Comparison of ENCODE assay signal across 9 mouse cellular contexts in the genomic region with DNA sequence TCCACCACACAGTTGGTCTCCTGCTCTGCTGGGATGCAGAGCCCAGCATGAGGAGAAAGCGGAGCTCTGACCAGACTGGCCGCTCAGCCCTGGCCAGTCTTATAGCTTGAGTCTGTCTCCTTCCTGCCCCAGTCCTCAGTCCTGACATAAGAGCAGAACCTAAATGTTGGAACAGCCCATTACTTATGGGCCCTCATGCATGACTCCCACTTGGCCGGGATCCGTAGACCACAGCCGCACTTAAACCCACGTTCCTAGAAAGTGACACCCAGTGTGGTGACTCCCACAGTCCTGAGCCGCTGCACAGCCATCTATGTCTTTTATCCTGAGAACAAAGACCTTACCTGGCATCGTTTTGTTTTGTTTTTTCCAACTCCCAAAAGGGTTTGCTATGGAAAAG. TPM values are rescaled to one million over a fixed set of nuclear protein-coding genes. Genes with fewer than 3 reads are reported as not detected.
A peak's percentile ranks its signal among the peaks of the same experiment; 100 is the strongest.
DNase-seq lines count a peak whose midpoint lies in the region; ATAC-seq and TF ChIP-seq lines count a peak whose summit lies in the region.
"Had no signal": no experiment of that assay in that cellular context is flagged by ENCODE, and none has a peak within 500 bp of the region (broad histone marks: within the 10 kb centered on the region; RNA-seq: fewer than 3 reads in every experiment).

No protein-coding gene starts in this region.

- 69% methylated on average over 8 of the region's 8 CpGs for WGBS in heart, embryonic 16.5 days
- WGBS in forebrain, embryonic 11.5 days, result 81% methylated on average over 8 of the region's 8 CpGs
- WGBS in limb, embryonic 15.5 days, result 88% methylated on average over 8 of the region's 8 CpGs

- peaks cover 72% of the 10 kb centered on the region for H3K79me2 ChIP-seq in C2C12 (ENCODE audit: control insufficient read depth, insufficient read depth)

- no peak for DNase-seq in heart, adult 18-20 months
- DNase-seq in forebrain, embryonic 11.5 days (ENCODE audit: low spot score), result no peak
- no peak for DNase-seq in thymus, postnatal 10 days (ENCODE audit: low spot score in 2 of 2)
- DNase-seq in right cerebral cortex, postnatal 4 days, result no peak
- no peak for DNase-seq in spleen, postnatal 4 days (ENCODE audit: low spot score in 2 of 2)
- DNase-seq: cerebellum, postnatal 14 days had no signal

- H3K9ac ChIP-seq in heart, embryonic 16.5 days (ENCODE audit: low read length), result peak overlapping the region; percentile 97
- H3K9ac ChIP-seq in forebrain, embryonic 11.5 days (ENCODE audit: low read length), result no peak overlapping the region
- H3K9ac ChIP-seq in limb, embryonic 15.5 days, result no peak overlapping the region

- no peaks in the 10 kb centered on the region for H3K9me3 ChIP-seq in heart, embryonic 16.5 days (replicated peaks; ENCODE audit: control insufficient read depth, low read length)
- no peaks in the 10 kb centered on the region for H3K9me3 ChIP-seq in forebrain, embryonic 11.5 days (ENCODE audit: control insufficient read depth, low read length)
- H3K9me3 ChIP-seq in limb, embryonic 15.5 days, result no peaks in the 10 kb centered on the region

- ATAC-seq in heart, embryonic 16.5 days (replicated peaks; ENCODE audit: extremely low read depth, insufficient read depth, low FRiP score), result no peak
- no peak for ATAC-seq in forebrain, embryonic 11.5 days (replicated peaks; ENCODE audit: low FRiP score)
- no peak for ATAC-seq in limb, embryonic 15.5 days (ENCODE audit: insufficient number of reproducible peaks, low FRiP score, low TSS enrichment, low read depth)

- peak overlapping the region; percentile 84 for H3K4me3 ChIP-seq in heart, embryonic 16.5 days (ENCODE audit: low read length)
- H3K4me3 ChIP-seq in C2C12 (ENCODE audit: insufficient read depth, poor library complexity, severe bottlenecking), result no peak overlapping the region
- H3K4me3 ChIP-seq in forebrain, embryonic 11.5 days (ENCODE audit: low read depth, low read length), result no peak overlapping the region
- H3K4me3 ChIP-seq in limb, embryonic 15.5 days, result peak overlapping the region; percentile 70

- TF ChIP-seq CTCF in C2C12 (IDR thresholded peaks at IDR 0.05; ENCODE audit: control insufficient read depth, insufficient read depth, insufficient read length), result no peak

- peaks cover 4% of the 10 kb centered on the region; the same call in 1 of the 2 replicates for H3K36me3 ChIP-seq in heart, embryonic 16.5 days (ENCODE audit: control insufficient read depth, insufficient read depth)
- H3K36me3 ChIP-seq in C2C12 (ENCODE audit: control insufficient read depth, insufficient read depth), result peaks cover 6% of the 10 kb centered on the region
- no peaks in the 10 kb centered on the region for H3K36me3 ChIP-seq in forebrain, embryonic 11.5 days (ENCODE audit: control insufficient read depth, insufficient read depth, low read length)
- H3K36me3 ChIP-seq in limb, embryonic 15.5 days, result 0 out of 2 replicates have a peak, but pooled peaks cover 1% of the 10 kb centered on the region

- H3K4me2 ChIP-seq in heart, embryonic 16.5 days (ENCODE audit: low read depth, low read length), result peak overlapping the region; percentile 83
- H3K4me2 ChIP-seq in forebrain, embryonic 11.5 days (ENCODE audit: low read depth, low read length, severe bottlenecking), result peak overlapping the region; percentile 11; the same call in 1 of the 2 replicates
- H3K4me2 ChIP-seq in limb, embryonic 15.5 days, result peak overlapping the region; percentile 91

- H3ac ChIP-seq in C2C12 (ENCODE audit: control insufficient read depth, insufficient read length, low read depth), result peak overlapping the region; percentile 57

- H3K27ac ChIP-seq in heart, embryonic 16.5 days (ENCODE audit: low read length), result peak overlapping the region; percentile 32; the same call in 1 of the 2 replicates
- H3K27ac ChIP-seq in forebrain, embryonic 11.5 days (ENCODE audit: low read depth, low read length), result no peak overlapping the region
- H3K27ac ChIP-seq in limb, embryonic 15.5 days, result no peak overlapping the region

- peaks cover 22% of the 10 kb centered on the region for H3K4me1 ChIP-seq in heart, embryonic 16.5 days (ENCODE audit: control insufficient read depth, insufficient read depth, low read length)
- H3K4me1 ChIP-seq in forebrain, embryonic 11.5 days (replicated peaks; ENCODE audit: control insufficient read depth, insufficient read depth, low read length), result peaks cover 15% of the 10 kb centered on the region
- H3K4me1 ChIP-seq in limb, embryonic 15.5 days, result peaks cover 26% of the 10 kb centered on the region

- peaks cover 17% of the 10 kb centered on the region for H3K79me3 ChIP-seq in C2C12 (ENCODE audit: low read depth)

- no peaks in the 10 kb centered on the region for H3K27me3 ChIP-seq in heart, embryonic 16.5 days (ENCODE audit: control insufficient read depth, insufficient read depth, low read length)
- H3K27me3 ChIP-seq in C2C12 (ENCODE audit: control insufficient read depth, insufficient read depth, insufficient read length), result no peaks in the 10 kb centered on the region
- peaks cover 33% of the 10 kb centered on the region for H3K27me3 ChIP-seq in forebrain, embryonic 11.5 days (ENCODE audit: control insufficient read depth, insufficient read depth, low read length)
- 0 out of 2 replicates have a peak, but pooled peaks cover 6% of the 10 kb centered on the region for H3K27me3 ChIP-seq in limb, embryonic 15.5 days

TF ChIP-seq in C2C12, 6 proteins besides CTCF, POLR2A, EP300 and RAD21:
- TF ChIP-seq CEBPB (IDR thresholded peaks at IDR 0.05; ENCODE audit: low read depth) (no peak), MYOD1 (IDR thresholded peaks at IDR 0.05; ENCODE audit: control insufficient read depth, insufficient read length, low read depth) (peak; percentile 49), USF1 (IDR thresholded peaks at IDR 0.05; ENCODE audit: low read depth) (no peak)

RNA-seq across cellular contexts. Expression of a gene that starts 2.0 kb away (rescaled TPM):
- 213 and 274 TPM in 2 replicates for polyA plus RNA-seq in heart, embryonic 16.5 days (2015; fragmentation: Nextera tagmentation; extraction: Ambion mirVana)
- 100 to 1,000 TPM; 217 to 274 TPM for total RNA-seq in heart, adult 18-20 months (2021)
- 74.7 TPM for polyA plus RNA-seq in C2C12 (2012; fragmentation: generic; extraction: Trizol)
- 118 and 130 TPM in 2 replicates for polyA plus RNA-seq in forebrain, embryonic 11.5 days (2014; fragmentation: Nextera tagmentation; extraction: Ambion mirVana)
- 172 and 209 TPM in 2 replicates for polyA plus RNA-seq in limb, embryonic 15.5 days (2015; fragmentation: Nextera tagmentation; extraction: Ambion mirVana)

RNA-seq across cellular contexts. Expression of a gene that starts 2.0 kb away (rescaled TPM):
- polyA plus RNA-seq in heart, embryonic 16.5 days (2015; fragmentation: Nextera tagmentation; extraction: Ambion mirVana), result 80.1 and 105 TPM in 2 replicates
- total RNA-seq in heart, adult 18-20 months (2021), result 100 to 1,000 TPM; 127 to 140 TPM
- 68.8 TPM for polyA plus RNA-seq in C2C12 (2012; fragmentation: generic; extraction: Trizol)
- 40.4 and 45.4 TPM in 2 replicates for polyA plus RNA-seq in forebrain, embryonic 11.5 days (2014; fragmentation: Nextera tagmentation; extraction: Ambion mirVana)
- polyA plus RNA-seq in limb, embryonic 15.5 days (2015; fragmentation: Nextera tagmentation; extraction: Ambion mirVana), result 77.4 and 83.3 TPM in 2 replicates

Comparison
In these comparisons a context has a peak if more than half of its experiments do, and no peak if none do; other contexts are left out.
1. H3K4me2 ChIP-seq: peak in every context shown above with its lines; median percentile 91 in limb, embryonic 15.5 days; 83 in heart, embryonic 16.5 days; 11 in forebrain, embryonic 11.5 days.
2. H3K4me3 ChIP-seq: peak in heart, embryonic 16.5 days (single experiment) and limb, embryonic 15.5 days (single experiment); none in C2C12 (single experiment) and forebrain, embryonic 11.5 days (single experiment).